Mouse (Mus musculus) lung, embryonic 16.5 days (tissue): Measurements from ENCODE around the gene Lrrc49. TPM values are rescaled to one million over a fixed set of nuclear protein-coding genes. Genes with fewer than 3 reads are reported as not detected.

Experiments
- ATAC-seq: fragments of 200-750 bp; cut with Nextera tagmentation; 2 replicates; pipeline ENCODE4 v1.8.0; 2017; ENCODE audit warnings: low read depth, mild to moderate bottlenecking, moderate library complexity
- H3K27ac ChIP-seq: fragments of 300-500 bp; sonication (generic); 2 replicates; pipeline ENCODE4 v1.5.1; 2014; ENCODE audit warnings: mild to moderate bottlenecking, control low read depth, low read length
- H3K27me3 ChIP-seq: fragments of 300-500 bp; sonication (generic); 2 replicates; pipeline ENCODE4 v1.6.1; 2014; ENCODE audit warnings: low read depth, low read length, mixed read lengths; ENCODE audit not compliant: control insufficient read depth, insufficient read depth
- H3K36me3 ChIP-seq: fragments of 300-500 bp; sonication (generic); 2 replicates; pipeline ENCODE4 v1.6.1; 2014; ENCODE audit warnings: low read length; ENCODE audit not compliant: control insufficient read depth, insufficient read depth
- H3K4me1 ChIP-seq: fragments of 300-500 bp; sonication (generic); replicated peaks from 2 replicates; pipeline ENCODE4 v1.6.1; 2014; ENCODE audit warnings: low read length, mixed read lengths; ENCODE audit not compliant: control insufficient read depth, insufficient read depth
- H3K4me2 ChIP-seq: fragments of 300-500 bp; sonication (generic); 2 replicates; pipeline ENCODE4 v1.6.1; 2014; ENCODE audit warnings: low read depth, low read length, control low read depth
- H3K4me3 ChIP-seq: fragments of 300-500 bp; sonication (generic); 2 replicates; pipeline ENCODE4 v1.5.1; 2014; ENCODE audit warnings: mild to moderate bottlenecking, low read length, control low read depth
- H3K9ac ChIP-seq: fragments of 300-500 bp; sonication (generic); 2 replicates; pipeline ENCODE4 v1.6.1; 2014; ENCODE audit warnings: low read length, control low read depth
- H3K9me3 ChIP-seq: fragments of 300-500 bp; sonication (generic); 2 replicates; pipeline ENCODE4 v1.6.1; 2016; ENCODE audit warnings: low read length; ENCODE audit not compliant: control insufficient read depth
- WGBS: fragments of 180-500 bp; shearing (Covaris S2); extraction: QIAGEN DNeasy Blood & Tissue Kit; methylation state at CpG from one replicate; pipeline ENCODE4 v1.1.7; 2014; 5-methylcytosine and 5-hydroxymethylcytosine counted together
- polyA plus RNA-seq: library from polyadenylated mRNA; unstranded; fragments of >200 nt; fragmentation: Nextera tagmentation; extraction: Ambion mirVana; gene quantifications from 2 replicates; pipeline ENCODE4 v1.2.1, GENCODE M21; 2015

The Lrrc49 gene
- polyA plus RNA-seq, 1 experiment from 2014 or later = 16.3 TPM

DNA sequence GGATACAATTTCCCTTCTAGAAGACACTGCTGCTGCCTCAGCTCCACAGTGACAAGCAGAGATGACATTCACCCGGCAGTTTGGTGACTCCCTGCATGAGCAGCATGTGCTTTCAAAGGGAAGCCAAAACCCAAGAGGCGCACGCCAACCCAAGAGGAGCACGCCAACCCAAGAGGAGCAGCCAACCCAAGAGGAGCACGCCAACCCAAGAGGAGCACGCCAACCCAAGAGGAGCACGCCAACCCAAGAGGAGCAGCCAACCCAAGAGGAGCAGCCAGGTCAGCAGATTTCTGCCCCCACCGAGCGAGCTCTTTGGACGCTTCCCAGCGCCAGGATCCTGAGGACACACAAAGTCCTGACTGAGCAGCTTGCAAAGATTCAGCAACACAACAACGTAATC is 23.6 kb downstream of the Lrrc49 start:
- H3K36me3 ChIP-seq = peaks cover 3% of the 10 kb centered on the region; the same call in 1 of the 2 replicates
- H3K4me1 ChIP-seq = no peaks in the 10 kb centered on the region
- no peak overlapping the region for H3K4me3 ChIP-seq
- H3K9me3 ChIP-seq = no peaks in the 10 kb centered on the region
- 92% methylated on average over 12 of the region's 12 CpGs for WGBS
- no peak overlapping the region for H3K4me2 ChIP-seq
- no peaks in the 10 kb centered on the region for H3K27me3 ChIP-seq
- no peak overlapping the region for H3K9ac ChIP-seq
- ATAC-seq = no peak
- H3K27ac ChIP-seq = no peak overlapping the region

DNA sequence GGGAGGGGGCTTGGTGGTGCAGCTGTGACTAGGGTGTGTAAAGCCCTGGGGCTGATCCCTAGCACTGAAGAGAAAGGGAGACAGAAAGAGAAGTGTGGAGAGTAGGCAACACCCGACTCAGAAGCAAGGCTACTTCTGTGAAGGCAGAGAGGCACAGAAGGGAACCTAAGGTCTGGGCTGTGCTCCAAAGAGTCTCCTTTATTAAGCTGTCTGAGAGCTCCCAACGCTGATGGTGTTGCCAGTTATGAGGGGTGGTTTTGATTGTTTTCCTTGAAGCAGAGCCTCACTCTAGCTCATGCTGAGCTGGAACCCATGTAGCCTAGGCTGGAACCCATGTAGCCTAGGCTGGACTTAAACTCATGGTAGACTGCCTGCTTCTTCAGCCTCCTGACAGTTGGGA is 25.0 kb downstream of the Lrrc49 start:
- no peak overlapping the region for H3K27ac ChIP-seq
- peaks cover 3% of the 10 kb centered on the region; the same call in 1 of the 2 replicates for H3K36me3 ChIP-seq
- no peak overlapping the region for H3K9ac ChIP-seq
- no peaks in the 10 kb centered on the region for H3K9me3 ChIP-seq
- no peak overlapping the region for H3K4me3 ChIP-seq
- no peak overlapping the region for H3K4me2 ChIP-seq
- no peaks in the 10 kb centered on the region for H3K27me3 ChIP-seq
- 76% methylated on average over 2 of the region's 2 CpGs for WGBS
- H3K4me1 ChIP-seq = no peaks in the 10 kb centered on the region
- ATAC-seq = no peak

DNA sequence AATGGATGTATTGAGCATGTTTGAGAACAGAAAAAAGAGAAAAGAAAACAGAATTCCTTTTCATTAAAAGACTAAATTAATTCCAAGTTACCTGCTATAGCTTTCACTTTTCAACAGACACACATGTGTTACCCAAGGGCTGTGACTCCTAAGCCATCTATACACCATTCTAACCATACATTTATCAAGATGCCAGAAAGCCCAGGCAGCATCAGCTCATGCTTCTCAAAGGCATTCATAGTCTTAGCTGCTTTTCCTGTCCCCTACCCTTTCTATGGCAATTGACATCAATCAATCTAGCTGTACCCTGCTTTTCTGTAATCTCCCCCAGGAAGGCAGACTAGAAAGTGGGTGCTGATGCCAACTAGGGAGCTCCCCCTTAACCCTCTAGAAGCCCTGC is 34.4 kb downstream of the Lrrc49 start:
- Histone ChIP-seq H3K27me3 (no peaks in the 10 kb centered on the region), H3K4me3 (no peak overlapping the region), H3K4me1 (no peaks in the 10 kb centered on the region), H3K9me3 (no peaks in the 10 kb centered on the region), H3K27ac (no peak overlapping the region), H3K9ac (no peak overlapping the region), H3K36me3 (no peaks in the 10 kb centered on the region), H3K4me2 (no peak overlapping the region)
- no peak for ATAC-seq

DNA sequence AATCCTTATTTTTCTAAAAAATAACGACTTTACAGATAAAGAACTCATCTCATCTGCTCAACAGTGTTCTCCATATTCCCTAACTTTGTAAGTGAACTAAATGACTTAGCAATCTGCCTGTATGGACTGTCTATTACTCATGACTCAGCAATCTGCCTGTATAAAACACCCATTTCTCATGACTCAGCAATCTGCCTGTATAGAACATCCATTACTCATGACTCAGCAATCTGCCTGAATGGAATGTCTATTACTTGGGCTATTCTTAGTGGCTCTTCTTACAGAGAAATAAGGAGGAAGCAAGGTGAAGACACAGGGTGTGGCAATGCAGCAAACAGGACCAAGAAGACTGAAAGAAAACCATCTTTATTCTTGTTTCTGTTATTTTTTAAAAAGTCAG is 34.8 kb downstream of the Lrrc49 start:
- no peak for ATAC-seq

DNA sequence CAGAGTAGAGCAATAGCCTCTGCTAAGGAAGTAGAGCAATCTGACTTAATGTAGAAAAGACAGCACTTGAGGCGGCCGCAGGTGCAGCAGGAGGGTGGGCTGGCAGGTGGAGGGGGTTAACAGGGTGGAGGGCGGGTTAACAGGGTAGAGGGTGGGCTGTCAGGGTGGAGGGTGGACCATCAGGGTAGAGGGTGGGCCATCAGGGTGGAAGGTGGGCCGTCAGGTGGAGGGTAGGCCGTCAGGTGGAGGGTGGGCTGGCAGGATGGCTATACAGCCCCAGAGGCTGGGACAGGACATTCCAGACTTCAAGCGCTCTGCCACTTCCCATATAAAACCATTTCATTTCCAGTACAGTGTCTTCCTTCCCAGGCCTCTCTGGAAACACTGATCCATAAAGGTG is 37.7 kb downstream of the Lrrc49 start:
- H3K27me3 ChIP-seq = no peaks in the 10 kb centered on the region
- no peak overlapping the region for H3K4me2 ChIP-seq
- no peak overlapping the region for H3K9ac ChIP-seq
- H3K4me1 ChIP-seq = no peaks in the 10 kb centered on the region
- 75% methylated on average over 6 of the region's 6 CpGs for WGBS
- H3K27ac ChIP-seq = no peak overlapping the region
- no peak for ATAC-seq
- no peaks in the 10 kb centered on the region for H3K9me3 ChIP-seq
- no peaks in the 10 kb centered on the region for H3K36me3 ChIP-seq
- no peak overlapping the region for H3K4me3 ChIP-seq

More for the DNA sequence above, 34.8 kb downstream of the Lrrc49 start:
- 85% methylated on average over 1 of the region's 1 CpGs for WGBS
- H3K4me2 ChIP-seq = no peak overlapping the region
- H3K9me3 ChIP-seq = no peaks in the 10 kb centered on the region
- H3K4me1 ChIP-seq = no peaks in the 10 kb centered on the region
- no peak overlapping the region for H3K9ac ChIP-seq
- no peaks in the 10 kb centered on the region for H3K36me3 ChIP-seq
- H3K27ac ChIP-seq = no peak overlapping the region
- H3K4me3 ChIP-seq = no peak overlapping the region
- H3K27me3 ChIP-seq = no peaks in the 10 kb centered on the region

DNA sequence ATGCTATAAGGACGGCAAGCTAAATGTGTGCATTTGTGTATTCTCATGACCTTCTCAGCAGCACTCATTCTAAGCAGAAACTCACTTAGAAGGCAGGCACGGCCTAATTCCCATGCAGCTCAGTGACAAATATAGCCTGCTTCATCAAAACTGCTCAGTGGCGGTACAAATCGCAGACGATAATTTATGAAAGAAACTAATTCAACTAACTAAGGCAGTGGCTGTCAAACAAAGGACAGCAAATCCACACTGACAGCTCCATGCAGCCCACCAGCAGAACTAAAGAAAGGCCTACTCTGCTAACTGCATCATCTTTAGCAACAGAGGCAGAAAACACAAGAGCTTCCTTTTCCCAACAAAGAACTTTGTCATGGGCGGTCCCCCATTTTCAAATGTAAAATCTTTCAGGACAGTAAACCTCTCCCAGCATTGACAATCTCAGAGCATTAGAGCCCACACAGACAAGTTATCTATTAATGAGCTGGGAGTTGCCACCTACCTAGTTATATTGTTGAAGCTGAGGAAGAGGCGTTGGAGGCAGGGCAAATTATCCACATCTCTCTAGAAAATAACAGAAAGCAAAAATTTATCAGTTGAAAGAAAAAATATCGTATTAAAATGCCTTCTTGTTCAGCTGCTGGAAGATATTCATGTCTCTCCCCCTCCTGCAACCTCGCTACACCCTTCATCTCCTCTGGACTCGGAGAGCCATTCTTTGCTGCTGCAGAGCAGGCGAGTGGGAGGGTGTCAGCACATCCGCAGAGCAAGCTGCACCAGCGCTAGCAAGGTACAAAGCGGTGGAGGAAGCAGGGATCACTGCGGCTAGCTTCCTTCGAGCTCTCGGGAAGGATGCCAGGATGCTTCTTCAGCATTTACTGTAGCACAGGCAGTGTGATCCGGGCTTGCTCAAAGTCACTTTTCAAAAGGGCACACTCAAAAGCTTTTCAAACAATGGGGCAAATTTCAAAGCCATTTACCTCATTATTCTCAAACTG is 38.7 kb downstream of the Lrrc49 start:
- H3K27ac ChIP-seq = no peak overlapping the region
- H3K9ac ChIP-seq = no peak overlapping the region
- no peak overlapping the region for H3K4me2 ChIP-seq
- no peak overlapping the region for H3K4me3 ChIP-seq
- ATAC-seq = no peak
- 60% methylated on average over 18 of the region's 18 CpGs for WGBS
- H3K36me3 ChIP-seq = no peaks in the 10 kb centered on the region
- H3K27me3 ChIP-seq = no peaks in the 10 kb centered on the region
- no peaks in the 10 kb centered on the region for H3K9me3 ChIP-seq
- H3K4me1 ChIP-seq = no peaks in the 10 kb centered on the region

DNA sequence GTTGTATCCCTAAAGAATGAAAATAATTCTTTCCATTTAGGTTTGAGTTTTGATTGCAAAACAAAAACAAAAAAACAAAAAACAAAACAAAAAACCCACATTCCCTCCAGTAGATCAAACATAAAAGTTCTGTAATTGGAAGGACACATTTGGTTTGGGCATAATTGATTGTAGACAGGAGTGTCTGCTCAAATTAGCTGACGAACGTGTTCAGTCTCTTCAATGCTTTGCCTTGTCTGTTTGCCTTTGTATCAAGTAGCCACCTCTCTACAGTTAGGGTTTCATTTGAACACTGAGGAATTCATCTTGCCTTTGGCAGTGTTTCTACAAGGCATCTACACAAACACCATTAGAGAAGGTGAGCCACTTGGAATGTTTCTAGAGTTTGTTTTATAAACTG is 54.4 kb downstream of the Lrrc49 start:
- H3K36me3 ChIP-seq = no peaks in the 10 kb centered on the region
- no peak overlapping the region for H3K27ac ChIP-seq
- H3K27me3 ChIP-seq = no peaks in the 10 kb centered on the region
- no peaks in the 10 kb centered on the region for H3K9me3 ChIP-seq
- whole genome bisulfite sequencing = 72% methylated on average over 2 of the region's 2 CpGs
- H3K9ac ChIP-seq = no peak overlapping the region
- no peak overlapping the region for H3K4me2 ChIP-seq
- ATAC-seq = no peak
- no peak overlapping the region for H3K4me3 ChIP-seq
- H3K4me1 ChIP-seq = peaks cover 2% of the 10 kb centered on the region

DNA sequence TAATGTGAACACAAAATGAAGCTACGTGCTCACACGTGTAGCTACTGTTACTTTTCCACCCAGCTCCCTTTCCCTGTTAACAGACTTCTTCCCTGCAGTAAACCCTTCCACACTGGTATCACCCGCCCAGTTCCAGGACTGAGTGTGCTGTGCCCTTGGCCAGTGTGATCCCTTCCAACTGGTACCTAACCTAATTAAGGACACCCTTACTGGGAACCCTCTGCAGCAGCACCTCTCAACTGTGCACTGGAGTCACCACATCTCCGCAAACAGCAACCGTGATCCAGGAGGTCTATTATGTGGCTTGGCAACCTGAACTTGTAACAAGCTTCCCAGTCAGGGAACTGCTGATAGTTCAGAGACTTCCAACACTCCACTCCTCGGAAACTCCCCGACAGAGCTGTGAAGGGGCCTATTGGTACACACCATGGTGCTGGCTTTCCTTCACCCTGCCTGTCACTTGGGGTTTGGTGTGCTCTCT is 61.6 kb downstream of the Lrrc49 start:
- Histone ChIP-seq H3K27me3 (no peaks in the 10 kb centered on the region), H3K4me3 (no peak overlapping the region), H3K4me1 (peaks cover 2% of the 10 kb centered on the region), H3K4me2 (no peak overlapping the region), H3K36me3 (no peaks in the 10 kb centered on the region), H3K27ac (no peak overlapping the region), H3K9ac (no peak overlapping the region), H3K9me3 (no peaks in the 10 kb centered on the region)
- WGBS = 66% methylated on average over 7 of the region's 7 CpGs
- ATAC-seq = no peak

DNA sequence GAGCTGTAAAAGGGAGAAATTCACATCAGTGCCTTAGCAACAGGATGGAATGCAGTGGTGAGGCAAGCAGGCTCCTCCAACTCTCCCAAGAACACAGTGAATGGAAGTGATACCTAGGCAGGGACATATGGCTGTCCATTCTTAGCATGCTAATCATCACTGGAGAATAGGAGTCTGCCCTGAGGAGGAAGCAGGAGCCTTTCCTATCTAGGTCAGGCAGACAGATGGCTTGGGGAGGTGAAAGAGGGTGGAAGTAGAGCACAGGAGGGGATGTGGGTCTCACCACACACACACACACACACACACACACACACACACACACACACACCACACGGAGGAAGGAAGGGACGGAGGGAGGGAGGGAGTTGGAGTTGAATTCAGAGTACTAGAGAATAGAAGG is 62.1 kb downstream of the Lrrc49 start:
- Histone ChIP-seq H3K4me2 (no peak overlapping the region), H3K27ac (no peak overlapping the region), H3K9ac (no peak overlapping the region), H3K4me1 (peaks cover 2% of the 10 kb centered on the region), H3K9me3 (no peaks in the 10 kb centered on the region), H3K27me3 (no peaks in the 10 kb centered on the region), H3K4me3 (no peak overlapping the region), H3K36me3 (no peaks in the 10 kb centered on the region)
- ATAC-seq = 0 out of 2 replicates have a peak, but pooled peaks have one; percentile 47
- WGBS = 60% methylated on average over 1 of the region's 2 CpGs
